Mouse (Mus musculus): ENCODE data around the gene Veph1.

- no peak for TF ChIP-seq MAFK (IDR thresholded peaks at IDR 0.05; ENCODE audit: insufficient read depth, low read depth, low read length)
- TF ChIP-seq ZC3H11A (IDR thresholded peaks at IDR 0.05; ENCODE audit: borderline replicate concordance, low read depth, low read length), result no peak
Measured at GRCm38 (mm10) chr3:66262319-66262718, 34.3 kb downstream of the Veph1 start.
